Mouse (Mus musculus) lung, embryonic 14.5 days (tissue): ENCODE results near the gene Rasal2. TPM values are rescaled to one million over a fixed set of nuclear protein-coding genes. Genes with fewer than 3 reads are reported as not detected.
A peak's percentile ranks its signal among the peaks of the same experiment; 100 is the strongest.

Experiments used
- ATAC-seq: fragments of 200-750 bp; cut with Nextera tagmentation; 2 replicates; pipeline ENCODE4 v1.8.0; 2017; ENCODE audit warnings: mild to moderate bottlenecking, moderate TSS enrichment, moderate library complexity; ENCODE audit not compliant: insufficient read depth
- DNase-seq: peaks from one replicate; pipeline ENCODE4 v3.0.0-alpha.2; 2015
- H3K27ac ChIP-seq: fragments of 300-500 bp; sonication (generic); 2 replicates; pipeline ENCODE4 v1.5.1; 2014; ENCODE audit warnings: low read depth, mild to moderate bottlenecking, moderate library complexity
- H3K27me3 ChIP-seq: fragments of 300-500 bp; sonication (generic); 2 replicates; pipeline ENCODE4 v1.6.1; 2014; ENCODE audit warnings: low read length, control low read depth; ENCODE audit not compliant: insufficient read depth
- H3K36me3 ChIP-seq: fragments of 300-500 bp; sonication (generic); 2 replicates; pipeline ENCODE4 v1.6.1; 2014; ENCODE audit warnings: control low read depth; ENCODE audit not compliant: insufficient read depth
- H3K4me1 ChIP-seq: fragments of 300-500 bp; sonication (generic); 2 replicates; pipeline ENCODE4 v1.6.1; 2014; ENCODE audit warnings: antibody characterized with exemption, control low read depth; ENCODE audit not compliant: insufficient read depth
- H3K4me2 ChIP-seq: fragments of 300-500 bp; sonication (generic); 2 replicates; pipeline ENCODE4 v1.6.1; 2014; ENCODE audit warnings: mild to moderate bottlenecking
- H3K4me3 ChIP-seq: fragments of 300-500 bp; sonication (generic); 2 replicates; pipeline ENCODE4 v1.5.1; 2014; ENCODE audit warnings: low read depth, low read length
- H3K9ac ChIP-seq: fragments of 300-500 bp; sonication (generic); 2 replicates; pipeline ENCODE4 v1.6.1; 2014
- H3K9me3 ChIP-seq: fragments of 300-500 bp; sonication (generic); 2 replicates; pipeline ENCODE4 v1.6.1; 2016; ENCODE audit warnings: low read depth, low read length, control low read depth
- CTCF ChIP-seq: IDR thresholded peaks from 2 replicates; pipeline ENCODE4 v1.5.1; 2016; ENCODE audit warnings: antibody characterized with exemption, low read depth
- WGBS: fragments of 180-500 bp; shearing (Covaris S2); extraction: QIAGEN DNeasy Blood & Tissue Kit; methylation state at CpG from one replicate; pipeline ENCODE4 v1.1.7; 2014; 5-methylcytosine and 5-hydroxymethylcytosine counted together
- polyA plus RNA-seq: library from polyadenylated mRNA; unstranded; fragments of >200 nt; fragmentation: Nextera tagmentation; extraction: Ambion mirVana; gene quantifications from 2 replicates; pipeline ENCODE4 v1.2.1, GENCODE M21; 2014

The Rasal2 gene
- polyA plus RNA-seq, 1 experiment from 2014 or later = 10.3 TPM

GRCm38 (mm10) chr1:157411341-157411710, 1.1 kb downstream of the Rasal2 start:
- DNase-seq (no peak), ATAC-seq (no peak)
- Histone ChIP-seq H3K9me3 (no peaks in the 10 kb centered on the region), H3K4me2 (peak overlapping the region; percentile 80), H3K27ac (no peak overlapping the region; the same call in 1 of the 2 replicates), H3K27me3 (no peaks in the 10 kb centered on the region), H3K9ac (peak overlapping the region; percentile 75), H3K4me3 (peak overlapping the region; percentile 91), H3K4me1 (peaks cover 10% of the 10 kb centered on the region; the same call in 1 of the 2 replicates), H3K36me3 (no peaks in the 10 kb centered on the region)
- TF ChIP-seq CTCF = no peak
- under 1% methylated on average over 4 of the region's 4 CpGs for WGBS

GRCm38 (mm10) chr1:157410937-157411336, 1.5 kb downstream of the Rasal2 start:
- DNase-seq = no peak
- ATAC-seq = no peak
- Histone ChIP-seq H3K4me2 (peak overlapping the region; percentile 80), H3K36me3 (no peaks in the 10 kb centered on the region), H3K4me3 (peak overlapping the region; percentile 91), H3K9ac (peak overlapping the region; percentile 75), H3K9me3 (no peaks in the 10 kb centered on the region), H3K27me3 (no peaks in the 10 kb centered on the region), H3K4me1 (peaks cover 10% of the 10 kb centered on the region; the same call in 1 of the 2 replicates), H3K27ac (no peak overlapping the region)
- TF ChIP-seq CTCF = no peak
- 17% methylated on average over 8 of the region's 8 CpGs for WGBS

GRCm38 (mm10) chr1:157409648-157410047, 2.7 kb downstream of the Rasal2 start:
- no peaks in the 10 kb centered on the region for H3K27me3 ChIP-seq
- WGBS = 70% methylated on average over 2 of the region's 2 CpGs
- H3K4me2 ChIP-seq = no peak overlapping the region
- H3K9ac ChIP-seq = no peak overlapping the region
- H3K4me1 ChIP-seq = peaks cover 10% of the 10 kb centered on the region; the same call in 1 of the 2 replicates
- ATAC-seq (no peak), DNase-seq (no peak)
- no peaks in the 10 kb centered on the region for H3K36me3 ChIP-seq
- H3K4me3 ChIP-seq = no peak overlapping the region
- no peaks in the 10 kb centered on the region for H3K9me3 ChIP-seq
- TF ChIP-seq CTCF = no peak
- H3K27ac ChIP-seq = no peak overlapping the region

- WGBS = 72% methylated on average over 4 of the region's 4 CpGs
- TF ChIP-seq CTCF = no peak
- Histone ChIP-seq H3K27ac (no peak overlapping the region), H3K4me2 (no peak overlapping the region), H3K27me3 (no peaks in the 10 kb centered on the region), H3K9me3 (no peaks in the 10 kb centered on the region), H3K4me1 (no peaks in the 10 kb centered on the region), H3K9ac (no peak overlapping the region), H3K4me3 (no peak overlapping the region), H3K36me3 (no peaks in the 10 kb centered on the region)
- DNase-seq (no peak), ATAC-seq (no peak)
Measured at GRCm38 (mm10) chr1:157388027-157388426, 24.4 kb downstream of the Rasal2 start.

- ATAC-seq (no peak), DNase-seq (no peak)
- Histone ChIP-seq H3K4me1 (no peaks in the 10 kb centered on the region), H3K9me3 (no peaks in the 10 kb centered on the region), H3K4me2 (no peak overlapping the region), H3K27ac (no peak overlapping the region), H3K27me3 (no peaks in the 10 kb centered on the region), H3K36me3 (no peaks in the 10 kb centered on the region), H3K9ac (no peak overlapping the region), H3K4me3 (no peak overlapping the region)
- WGBS = 73% methylated on average over 2 of the region's 2 CpGs
- TF ChIP-seq CTCF = no peak
Measured at GRCm38 (mm10) chr1:157380694-157381093, 31.7 kb downstream of the Rasal2 start.

- Histone ChIP-seq H3K4me3 (no peak overlapping the region), H3K27ac (no peak overlapping the region), H3K36me3 (no peaks in the 10 kb centered on the region), H3K9ac (no peak overlapping the region), H3K4me1 (no peaks in the 10 kb centered on the region), H3K27me3 (no peaks in the 10 kb centered on the region), H3K9me3 (no peaks in the 10 kb centered on the region), H3K4me2 (no peak overlapping the region)
- no peak for TF ChIP-seq CTCF
- DNase-seq = no peak
- 85% methylated on average over 2 of the region's 2 CpGs for WGBS
- no peak for ATAC-seq
Measured at GRCm38 (mm10) chr1:157370397-157370796, 42.0 kb downstream of the Rasal2 start.

- no peaks in the 10 kb centered on the region for H3K36me3 ChIP-seq
- H3K4me1 ChIP-seq = no peaks in the 10 kb centered on the region
- H3K4me3 ChIP-seq = no peak overlapping the region
- H3K27ac ChIP-seq = no peak overlapping the region
- ATAC-seq = no peak
- no peaks in the 10 kb centered on the region for H3K27me3 ChIP-seq
- no peak for DNase-seq
- no peaks in the 10 kb centered on the region for H3K9me3 ChIP-seq
- 70% methylated on average over 5 of the region's 5 CpGs for WGBS
- H3K4me2 ChIP-seq = no peak overlapping the region
- no peak overlapping the region for H3K9ac ChIP-seq
- no peak for TF ChIP-seq CTCF
Measured at GRCm38 (mm10) chr1:157368316-157368715, 44.1 kb downstream of the Rasal2 start.

GRCm38 (mm10) chr1:157346661-157347060, 65.7 kb downstream of the Rasal2 start:
- WGBS = 58% methylated on average over 1 of the region's 1 CpGs
- no peak overlapping the region for H3K4me2 ChIP-seq
- DNase-seq (no peak), ATAC-seq (no peak)
- H3K9me3 ChIP-seq = no peaks in the 10 kb centered on the region
- no peaks in the 10 kb centered on the region for H3K4me1 ChIP-seq
- no peaks in the 10 kb centered on the region for H3K27me3 ChIP-seq
- no peak for TF ChIP-seq CTCF
- H3K27ac ChIP-seq = no peak overlapping the region
- no peaks in the 10 kb centered on the region for H3K36me3 ChIP-seq
- H3K4me3 ChIP-seq = no peak overlapping the region
- H3K9ac ChIP-seq = no peak overlapping the region
